Mouse (Mus musculus) small intestine, adult 2 months (tissue): ENCODE measurements around the gene Spock2.

ENCODE experiments used
- CTCF ChIP-seq: fragments of 200-500 bp; IDR thresholded peaks from 2 replicates; pipeline ENCODE4 v1.5.1; 2012; ENCODE audit warnings: low read depth, mild to moderate bottlenecking, control low read depth, inconsistent platforms, low read length, moderate library complexity, mixed read lengths; ENCODE audit not compliant: insufficient replicate concordance, insufficient read length; ENCODE audit errors: extremely low read depth
- POLR2A ChIP-seq: fragments of 200-500 bp; IDR thresholded peaks from 2 replicates; pipeline ENCODE4 v1.6.1; 2012; ENCODE audit warnings: low read depth, mild to moderate bottlenecking, control low read depth, inconsistent platforms, low read length, moderate library complexity

DNA sequence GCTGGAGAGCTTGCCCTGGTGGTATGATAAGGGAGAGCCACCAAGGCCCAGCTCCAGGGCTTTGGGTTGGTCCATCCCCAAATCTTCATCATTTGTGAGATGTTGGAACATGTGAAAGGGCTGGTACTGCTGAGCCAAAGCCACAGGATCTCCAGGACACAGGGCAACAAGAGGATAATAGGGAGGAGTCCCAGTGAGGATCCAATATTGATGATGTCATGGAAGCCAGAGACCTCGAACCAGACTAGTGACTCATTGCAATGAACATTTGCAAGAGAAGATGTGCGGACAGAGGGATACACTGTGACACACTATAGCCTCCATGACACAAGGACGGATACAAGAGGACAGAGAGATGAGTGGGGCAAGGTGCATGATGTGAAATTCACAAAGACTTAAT lies 52.1 kb downstream of the Spock2 start:
- TF ChIP-seq CTCF = no peak
- no peak for TF ChIP-seq POLR2A
